Mouse (Mus musculus) erythroblast, embryonic 14.5 days (primary cell): ENCODE data around the gene Ppp6r3.

ENCODE experiments used
- GATA1 ChIP-seq: IDR thresholded peaks from 2 replicates; pipeline ENCODE4 v1.6.1; 2012; ENCODE audit warnings: low read length, inconsistent platforms, mixed read lengths
- TAL1 ChIP-seq: IDR thresholded peaks from 3 replicates; pipeline ENCODE4 v1.6.1; 2012; ENCODE audit warnings: low read length, inconsistent platforms, mixed read lengths

DNA sequence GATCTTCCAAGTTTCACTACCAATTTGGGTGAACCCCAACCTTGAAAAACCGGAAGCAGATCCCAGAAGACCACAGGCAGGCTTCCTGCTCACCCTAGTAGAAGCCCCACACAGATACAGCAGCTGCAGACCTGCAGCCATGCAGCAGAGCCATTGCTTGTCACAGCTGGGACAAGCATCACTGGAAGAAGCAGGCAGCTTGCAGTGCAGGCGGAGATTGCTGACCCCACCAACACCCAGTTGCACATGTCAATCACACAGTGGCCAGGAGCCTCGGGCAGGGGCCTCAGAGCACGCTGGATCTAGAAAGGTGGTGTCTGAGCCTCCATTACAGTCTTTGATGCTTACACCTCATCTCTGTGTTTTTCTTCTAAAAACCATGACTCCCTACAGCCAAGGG lies 141.4 kb downstream of the Ppp6r3 start:
- TF ChIP-seq GATA1 (no peak), TAL1 (no peak)
